Mouse (Mus musculus) C2C12 (cell line): Measurements from ENCODE around the gene Ift57. TPM values are rescaled to one million over a fixed set of nuclear protein-coding genes. Genes with fewer than 3 reads are reported as not detected.

Experiments used
- H3K27me3 ChIP-seq: one replicate; pipeline ENCODE4 v1.6.1; 2011; ENCODE audit not compliant: control insufficient read depth, insufficient read depth, insufficient read length
- H3K36me3 ChIP-seq: one replicate; pipeline ENCODE4 v1.6.1; 2011; ENCODE audit not compliant: control insufficient read depth, insufficient read depth
- H3K4me3 ChIP-seq: one replicate; pipeline ENCODE4 v1.5.1; 2011; ENCODE audit warnings: mild to moderate bottlenecking, control low read depth; ENCODE audit not compliant: poor library complexity, insufficient read depth, severe bottlenecking
- H3K79me2 ChIP-seq: one replicate; pipeline ENCODE4 v1.6.1; 2011; ENCODE audit not compliant: control insufficient read depth, insufficient read depth
- H3K79me3 ChIP-seq: one replicate; pipeline ENCODE4 v1.6.1; 2011; ENCODE audit warnings: low read depth, control low read depth
- H3ac ChIP-seq: one replicate; pipeline ENCODE3; 2011; ENCODE audit warnings: low read depth; ENCODE audit not compliant: control insufficient read depth, insufficient read length
- CEBPB ChIP-seq: IDR thresholded peaks from one replicate; pipeline ENCODE4 v1.6.1; 2011; ENCODE audit warnings: low read depth, mild to moderate bottlenecking, control low read depth, moderate library complexity
- CTCF ChIP-seq: IDR thresholded peaks from one replicate; pipeline ENCODE4 v1.5.1; 2011; ENCODE audit not compliant: control insufficient read depth, insufficient read depth, insufficient read length
- FOSL1 ChIP-seq: IDR thresholded peaks from one replicate; pipeline ENCODE4 v1.8.0; 2011; ENCODE audit warnings: mild to moderate bottlenecking, low read length; ENCODE audit not compliant: poor library complexity, insufficient read depth, severe bottlenecking
- MAX ChIP-seq: IDR thresholded peaks from one replicate; pipeline ENCODE4 v1.6.1; 2011; ENCODE audit warnings: mild to moderate bottlenecking, control low read depth
- MYOD1 ChIP-seq: IDR thresholded peaks from one replicate; pipeline ENCODE4 v1.6.1; 2011; ENCODE audit warnings: low read depth; ENCODE audit not compliant: control insufficient read depth, insufficient read length
- MYOG ChIP-seq: IDR thresholded peaks from one replicate; pipeline ENCODE4 v1.6.1; 2011; ENCODE audit not compliant: control insufficient read depth, insufficient read length; ENCODE audit errors: extremely low read depth
- USF1 ChIP-seq: IDR thresholded peaks from one replicate; pipeline ENCODE4 v1.6.1; 2011; ENCODE audit warnings: low read depth, mild to moderate bottlenecking, control low read depth, moderate library complexity
- polyA plus RNA-seq: library from polyadenylated mRNA; unstranded; fragments of >200 nt; fragmentation: generic; extraction: Trizol; gene quantifications from one replicate; pipeline ENCODE4 v1.2.1, GENCODE M21; 2012; ENCODE audit warnings: missing spikeins

The Ift57 gene
- polyA plus RNA-seq, 1 experiment = 12.6 TPM

GRCm38 (mm10) chr16:49770320-49771189 lies 71.5 kb downstream of the Ift57 start:
- TF ChIP-seq CEBPB (no peak), MYOG (no peak), MYOD1 (no peak), CTCF (no peak), FOSL1 (no peak), USF1 (no peak), MAX (no peak)
- Histone ChIP-seq H3K27me3 (no peaks in the 10 kb centered on the region), H3K4me3 (no peak overlapping the region), H3K79me2 (no peaks in the 10 kb centered on the region), H3K36me3 (no peaks in the 10 kb centered on the region), H3ac (no peak overlapping the region), H3K79me3 (no peaks in the 10 kb centered on the region)

GRCm38 (mm10) chr16:49771609-49772396 lies 72.8 kb downstream of the Ift57 start:
- TF ChIP-seq MYOG (no peak), CTCF (no peak), USF1 (no peak), MAX (no peak), FOSL1 (no peak), CEBPB (no peak), MYOD1 (no peak)
- no peak overlapping the region for H3K4me3 ChIP-seq
- no peaks in the 10 kb centered on the region for H3K36me3 ChIP-seq
- no peaks in the 10 kb centered on the region for H3K79me3 ChIP-seq
- H3K27me3 ChIP-seq = no peaks in the 10 kb centered on the region
- H3K79me2 ChIP-seq = no peaks in the 10 kb centered on the region
- no peak overlapping the region for H3ac ChIP-seq

- Histone ChIP-seq H3K36me3 (no peaks in the 10 kb centered on the region), H3ac (no peak overlapping the region), H3K79me2 (no peaks in the 10 kb centered on the region), H3K4me3 (no peak overlapping the region), H3K27me3 (no peaks in the 10 kb centered on the region), H3K79me3 (no peaks in the 10 kb centered on the region)
- TF ChIP-seq FOSL1 (no peak), CEBPB (no peak), MYOD1 (no peak), CTCF (no peak), MYOG (no peak), MAX (no peak), USF1 (no peak)
These were observed 73.5 kb downstream of the Ift57 start for GRCm38 (mm10) chr16:49772576-49772975.

- no peak overlapping the region for H3K4me3 ChIP-seq
- no peaks in the 10 kb centered on the region for H3K79me2 ChIP-seq
- TF ChIP-seq CTCF (no peak), CEBPB (no peak), USF1 (no peak)
- H3K79me3 ChIP-seq = no peaks in the 10 kb centered on the region
- no peaks in the 10 kb centered on the region for H3K36me3 ChIP-seq
- H3ac ChIP-seq = no peak overlapping the region
- H3K27me3 ChIP-seq = no peaks in the 10 kb centered on the region
These were observed 74.0 kb downstream of the Ift57 start for GRCm38 (mm10) chr16:49773068-49773467.

GRCm38 (mm10) chr16:49774059-49775001 lies 75.3 kb downstream of the Ift57 start:
- no peaks in the 10 kb centered on the region for H3K36me3 ChIP-seq
- no peaks in the 10 kb centered on the region for H3K79me2 ChIP-seq
- no peak overlapping the region for H3ac ChIP-seq
- TF ChIP-seq FOSL1 = no peak
- TF ChIP-seq USF1 = no peak
- TF ChIP-seq CEBPB = no peak
- TF ChIP-seq MAX = no peak
- TF ChIP-seq MYOG = no peak
- no peak for TF ChIP-seq MYOD1
- no peak for TF ChIP-seq CTCF
- H3K4me3 ChIP-seq = no peak overlapping the region
- no peaks in the 10 kb centered on the region for H3K27me3 ChIP-seq
- no peaks in the 10 kb centered on the region for H3K79me3 ChIP-seq
